ENCODE assay signal across 9 mouse cellular contexts in the genomic region with DNA sequence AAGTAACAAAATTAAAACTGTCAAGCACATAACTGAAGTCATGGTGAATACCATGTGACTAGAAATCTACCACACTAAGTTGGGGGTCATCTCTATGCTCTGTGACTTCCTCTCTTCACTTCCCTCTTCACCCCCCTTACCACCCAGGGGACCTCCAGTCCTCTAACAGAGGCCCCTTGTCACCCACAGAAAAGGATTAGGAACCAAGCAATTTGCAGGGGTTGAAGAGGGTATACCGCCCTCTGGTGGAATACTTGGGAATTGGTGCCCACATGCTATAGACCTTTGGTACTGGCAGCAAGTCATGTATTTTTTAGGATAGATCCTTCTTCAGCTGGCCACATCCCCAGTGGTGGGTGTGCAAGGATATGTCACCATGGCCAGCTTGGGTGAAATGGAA. TPM values are rescaled to one million over a fixed set of nuclear protein-coding genes. Genes with fewer than 3 reads are reported as not detected.
DNase-seq lines count a peak whose midpoint lies in the region; ATAC-seq and TF ChIP-seq lines count a peak whose summit lies in the region.
"Had no signal": no experiment of that assay in that cellular context is flagged by ENCODE, and none has a peak within 500 bp of the region (broad histone marks: within the 10 kb centered on the region; RNA-seq: fewer than 3 reads in every experiment).

No protein-coding gene starts in this region.

- intact Hi-C loops in left cerebral cortex, postnatal 10 days (cut with DNase I), result no loop called here

- no peak for TF ChIP-seq POLR2A in spleen, adult 2 months (IDR thresholded peaks at IDR 0.05; ENCODE audit: low read depth, low read length)

- H3K4me3 ChIP-seq in intestine, embryonic 14.5 days (ENCODE audit: low read depth, low read length), result no peak overlapping the region
- H3K4me3 ChIP-seq in intestine, embryonic 16.5 days (ENCODE audit: low read length), result no peak overlapping the region
- H3K4me3 ChIP-seq in forebrain, embryonic 12.5 days (replicated peaks), result no peak overlapping the region
- no peak overlapping the region for H3K4me3 ChIP-seq in hindbrain, embryonic 14.5 days (replicated peaks; ENCODE audit: low read length)
- H3K4me3 ChIP-seq in midbrain, embryonic 13.5 days (replicated peaks), result no peak overlapping the region
- H3K4me3 ChIP-seq in spleen, adult 2 months (ENCODE audit: extremely low read depth, insufficient read depth, insufficient read length), result no peak overlapping the region
- H3K4me3 ChIP-seq: myocyte had no signal

- H3K9me3 ChIP-seq in intestine, embryonic 14.5 days (ENCODE audit: control insufficient read depth, low read length), result no peaks in the 10 kb centered on the region
- H3K9me3 ChIP-seq in intestine, embryonic 16.5 days (ENCODE audit: control insufficient read depth, low read length), result no peaks in the 10 kb centered on the region
- H3K9me3 ChIP-seq in forebrain, embryonic 12.5 days, result no peaks in the 10 kb centered on the region
- no peaks in the 10 kb centered on the region for H3K9me3 ChIP-seq in hindbrain, embryonic 14.5 days (ENCODE audit: control insufficient read depth, low read length)
- H3K9me3 ChIP-seq in midbrain, embryonic 13.5 days, result no peaks in the 10 kb centered on the region

- H3K27me3 ChIP-seq in intestine, embryonic 14.5 days (replicated peaks; ENCODE audit: control insufficient read depth, insufficient read depth, low read length), result no peaks in the 10 kb centered on the region
- no peaks in the 10 kb centered on the region for H3K27me3 ChIP-seq in intestine, embryonic 16.5 days (replicated peaks; ENCODE audit: control insufficient read depth, insufficient read depth, low read length)
- H3K27me3 ChIP-seq in forebrain, embryonic 12.5 days, result no peaks in the 10 kb centered on the region
- H3K27me3 ChIP-seq in hindbrain, embryonic 14.5 days (ENCODE audit: control insufficient read depth, insufficient read depth, low read length), result no peaks in the 10 kb centered on the region
- no peaks in the 10 kb centered on the region for H3K27me3 ChIP-seq in midbrain, embryonic 13.5 days
- no peaks in the 10 kb centered on the region for H3K27me3 ChIP-seq in spleen, adult 2 months (ENCODE audit: control insufficient read depth, insufficient read depth, low read length)

- peak; percentile 47; the same call in 1 of the 2 replicates for ATAC-seq in intestine, embryonic 14.5 days (replicated peaks; ENCODE audit: low FRiP score, low TSS enrichment, low read depth)
- ATAC-seq in intestine, embryonic 16.5 days, result no peak
- peak; percentile 31; the same call in 1 of the 2 replicates for ATAC-seq in forebrain, embryonic 12.5 days (ENCODE audit: low FRiP score)
- no peak for ATAC-seq in hindbrain, embryonic 14.5 days (ENCODE audit: low FRiP score)
- ATAC-seq in midbrain, embryonic 13.5 days, result peak; percentile 48; the same call in 1 of the 2 replicates

- no peak overlapping the region for H3K27ac ChIP-seq in intestine, embryonic 14.5 days (ENCODE audit: low read depth)
- no peak overlapping the region for H3K27ac ChIP-seq in intestine, embryonic 16.5 days (ENCODE audit: low read length)
- no peak overlapping the region for H3K27ac ChIP-seq in forebrain, embryonic 12.5 days
- no peak overlapping the region for H3K27ac ChIP-seq in hindbrain, embryonic 14.5 days
- no peak overlapping the region for H3K27ac ChIP-seq in midbrain, embryonic 13.5 days
- no peak overlapping the region for H3K27ac ChIP-seq in spleen, adult 2 months (ENCODE audit: insufficient read depth, low read length)

- peak; percentile 60; the same call in 1 of the 2 replicates for TF ChIP-seq CTCF in spleen, adult 2 months (IDR thresholded peaks at IDR 0.05; ENCODE audit: extremely low read depth, insufficient read depth, insufficient read length, insufficient replicate concordance)

- H3K4me1 ChIP-seq in intestine, embryonic 14.5 days (replicated peaks; ENCODE audit: control insufficient read depth, insufficient read depth, low read length), result no peaks in the 10 kb centered on the region
- H3K4me1 ChIP-seq in intestine, embryonic 16.5 days (ENCODE audit: control insufficient read depth, insufficient read depth, low read length), result no peaks in the 10 kb centered on the region
- no peaks in the 10 kb centered on the region for H3K4me1 ChIP-seq in forebrain, embryonic 12.5 days
- H3K4me1 ChIP-seq in hindbrain, embryonic 14.5 days (replicated peaks; ENCODE audit: control insufficient read depth, insufficient read depth, low read length), result no peaks in the 10 kb centered on the region
- H3K4me1 ChIP-seq in midbrain, embryonic 13.5 days (replicated peaks), result 0 out of 2 replicates have a peak, but pooled peaks cover 3% of the 10 kb centered on the region
- no peaks in the 10 kb centered on the region for H3K4me1 ChIP-seq in spleen, adult 2 months (ENCODE audit: control insufficient read depth, insufficient read depth, insufficient read length)

- no peak overlapping the region for H3K4me2 ChIP-seq in intestine, embryonic 14.5 days (ENCODE audit: low read length)
- no peak overlapping the region for H3K4me2 ChIP-seq in intestine, embryonic 16.5 days (ENCODE audit: low read depth, low read length)
- no peak overlapping the region for H3K4me2 ChIP-seq in forebrain, embryonic 12.5 days
- no peak overlapping the region for H3K4me2 ChIP-seq in hindbrain, embryonic 14.5 days (replicated peaks)
- H3K4me2 ChIP-seq in midbrain, embryonic 13.5 days (replicated peaks), result no peak overlapping the region

- H3K36me3 ChIP-seq in intestine, embryonic 14.5 days (ENCODE audit: control insufficient read depth, insufficient read depth, low read length), result no peaks in the 10 kb centered on the region
- H3K36me3 ChIP-seq in intestine, embryonic 16.5 days (ENCODE audit: control insufficient read depth, insufficient read depth, low read length), result no peaks in the 10 kb centered on the region
- no peaks in the 10 kb centered on the region for H3K36me3 ChIP-seq in forebrain, embryonic 12.5 days (replicated peaks)
- H3K36me3 ChIP-seq in hindbrain, embryonic 14.5 days (replicated peaks; ENCODE audit: control insufficient read depth, insufficient read depth), result no peaks in the 10 kb centered on the region
- H3K36me3 ChIP-seq in midbrain, embryonic 13.5 days, result no peaks in the 10 kb centered on the region
- H3K36me3 ChIP-seq in spleen, adult 2 months (ENCODE audit: control insufficient read depth, insufficient read depth, low read length), result no peaks in the 10 kb centered on the region

- WGBS in intestine, embryonic 14.5 days, result 5% methylated on average over 1 of the region's 1 CpGs
- 3% methylated on average over 1 of the region's 1 CpGs for WGBS in intestine, embryonic 16.5 days
- 0% methylated on average over 1 of the region's 1 CpGs for WGBS in forebrain, embryonic 12.5 days
- 0% methylated on average over 1 of the region's 1 CpGs for WGBS in hindbrain, embryonic 14.5 days
- WGBS in midbrain, embryonic 13.5 days, result 0% methylated on average over 1 of the region's 1 CpGs
- WGBS in spleen, adult 2 months, result 0% methylated on average over 1 of the region's 1 CpGs

- H3K9ac ChIP-seq in intestine, embryonic 14.5 days (ENCODE audit: low read length), result no peak overlapping the region
- no peak overlapping the region for H3K9ac ChIP-seq in intestine, embryonic 16.5 days (ENCODE audit: low read depth, low read length)
- H3K9ac ChIP-seq in forebrain, embryonic 12.5 days, result no peak overlapping the region
- no peak overlapping the region for H3K9ac ChIP-seq in hindbrain, embryonic 14.5 days
- no peak overlapping the region for H3K9ac ChIP-seq in midbrain, embryonic 13.5 days (replicated peaks)

- peak; percentile 86 for DNase-seq in intestine, embryonic 14.5 days (ENCODE audit: low spot score)
- peak; percentile 80 for DNase-seq in brain, adult 2 months (ENCODE audit: low read depth, low spot score)
- DNase-seq in hindbrain, embryonic 14.5 days (ENCODE audit: low spot score), result peak; percentile 70
- peak; percentile 61 to 70 for DNase-seq in left cerebral cortex, postnatal 10 days (ENCODE audit: extremely low spot score in 1 of 2, low spot score in 2 of 2)
- DNase-seq in spleen, adult 2 months (ENCODE audit: low read depth in 1 of 2, low spot score in 2 of 2), result peak; percentile 76 to 77

RNA-seq across cellular contexts. Expression of a gene that starts 14.6 kb away (rescaled TPM):
- 67.1 and 70.7 TPM in 2 replicates for polyA plus RNA-seq in intestine, embryonic 14.5 days (2014; fragmentation: Nextera tagmentation; extraction: Ambion mirVana)
- 61.2 and 65.5 TPM in 2 replicates for polyA plus RNA-seq in intestine, embryonic 16.5 days (2015; fragmentation: Nextera tagmentation; extraction: Ambion mirVana)
- polyA plus RNA-seq in forebrain, embryonic 12.5 days (2016; fragmentation: Nextera tagmentation; extraction: Ambion mirVana), result 55.8 and 62.5 TPM in 2 replicates
- polyA plus RNA-seq in hindbrain, embryonic 14.5 days (2014; fragmentation: Nextera tagmentation; extraction: Ambion mirVana), result 44.9 and 53.0 TPM in 2 replicates
- total RNA-seq in left cerebral cortex, postnatal 10 days (2021), result 10 to 100 TPM; 19.1 to 20.0 TPM
- polyA plus RNA-seq in midbrain, embryonic 13.5 days (2015; fragmentation: Nextera tagmentation; extraction: Ambion mirVana), result 51.2 and 54.7 TPM in 2 replicates
- 11.4 and 15.6 TPM in 2 replicates for polyA plus RNA-seq in spleen, adult 2 months (2012; rRNA removed)

RNA-seq across cellular contexts. Expression of a gene that starts 22.1 kb away (rescaled TPM):
- 45.0 and 55.6 TPM in 2 replicates for polyA plus RNA-seq in intestine, embryonic 14.5 days (2014; fragmentation: Nextera tagmentation; extraction: Ambion mirVana)
- polyA plus RNA-seq in intestine, embryonic 16.5 days (2015; fragmentation: Nextera tagmentation; extraction: Ambion mirVana), result 41.7 and 46.8 TPM in 2 replicates
- 62.8 and 66.9 TPM in 2 replicates for polyA plus RNA-seq in forebrain, embryonic 12.5 days (2016; fragmentation: Nextera tagmentation; extraction: Ambion mirVana)
- 55.2 and 57.0 TPM in 2 replicates for polyA plus RNA-seq in hindbrain, embryonic 14.5 days (2014; fragmentation: Nextera tagmentation; extraction: Ambion mirVana)
- total RNA-seq in left cerebral cortex, postnatal 10 days (2021), result 10 to 100 TPM; 42.2 to 48.7 TPM
- polyA plus RNA-seq in midbrain, embryonic 13.5 days (2015; fragmentation: Nextera tagmentation; extraction: Ambion mirVana), result 73.6 and 75.6 TPM in 2 replicates
- polyA plus RNA-seq in spleen, adult 2 months (2012; rRNA removed), result 2.3 and 3.1 TPM in 2 replicates

Comparison
In these comparisons a context has a peak if more than half of its experiments do, and no peak if none do; other contexts are left out.
1. ATAC-seq: peak in intestine, embryonic 14.5 days (single experiment), forebrain, embryonic 12.5 days (single experiment) and midbrain, embryonic 13.5 days (single experiment); none in intestine, embryonic 16.5 days (single experiment) and hindbrain, embryonic 14.5 days (single experiment).
2. RNA of a gene that starts 22.1 kb away (polyA plus RNA-seq): 73.6 to 75.6 TPM in midbrain, embryonic 13.5 days, 62.8 to 66.9 TPM in forebrain, embryonic 12.5 days, 55.2 to 57.0 TPM in hindbrain, embryonic 14.5 days, 41.7 to 46.8 TPM in intestine, embryonic 16.5 days and 45.0 to 55.6 TPM in intestine, embryonic 14.5 days; 2.3 to 3.1 TPM in spleen, adult 2 months; every median in the first group is over 10 times any median in the second.
3. Peak in every context shown above with its lines, with median percentiles within 50 percentile points of each other: DNase-seq.